Mouse (Mus musculus): ENCODE results near the gene Fam228a. TPM values are rescaled to one million over a fixed set of nuclear protein-coding genes. Genes with fewer than 3 reads are reported as not detected.

The Fam228a gene
- 0.32 TPM for polyA plus RNA-seq (2014; fragmentation: Illumina TruSeq; extraction: RNeasy Lipid Tissue Mini Kit (QIAGEN cat#74804); ENCODE audit: low read depth, low replicate concordance)

DNA sequence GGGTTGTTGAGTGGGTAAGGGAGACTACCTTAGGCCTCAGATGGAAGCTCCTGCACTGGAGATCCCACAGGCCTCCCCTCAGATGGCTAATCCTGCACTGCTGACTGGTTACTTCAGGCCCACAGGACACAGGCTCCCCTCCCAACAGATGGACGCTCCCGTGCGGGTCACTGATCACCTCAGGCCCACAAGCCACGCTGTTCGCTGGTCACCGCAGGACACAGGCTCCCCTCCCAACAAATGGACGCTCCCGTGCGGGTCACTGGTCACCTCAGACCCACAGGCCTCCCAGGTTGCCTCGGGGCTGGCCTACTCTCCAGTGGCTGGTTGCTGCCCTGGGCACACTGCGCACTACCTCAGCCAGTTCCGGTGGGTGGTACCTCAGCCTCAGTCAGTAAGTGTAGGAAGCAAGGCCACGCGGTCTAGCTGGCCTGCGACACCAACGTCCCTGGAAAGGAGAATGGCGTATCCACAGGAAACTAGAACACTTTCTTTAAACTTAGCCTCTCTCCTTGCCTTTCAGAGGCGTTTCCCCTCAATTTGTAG, at the start of gene Fam228a:
Gene Fam228a (minus strand): TSS at position 400 of the 546 bp plus-strand sequence.

DNA sequence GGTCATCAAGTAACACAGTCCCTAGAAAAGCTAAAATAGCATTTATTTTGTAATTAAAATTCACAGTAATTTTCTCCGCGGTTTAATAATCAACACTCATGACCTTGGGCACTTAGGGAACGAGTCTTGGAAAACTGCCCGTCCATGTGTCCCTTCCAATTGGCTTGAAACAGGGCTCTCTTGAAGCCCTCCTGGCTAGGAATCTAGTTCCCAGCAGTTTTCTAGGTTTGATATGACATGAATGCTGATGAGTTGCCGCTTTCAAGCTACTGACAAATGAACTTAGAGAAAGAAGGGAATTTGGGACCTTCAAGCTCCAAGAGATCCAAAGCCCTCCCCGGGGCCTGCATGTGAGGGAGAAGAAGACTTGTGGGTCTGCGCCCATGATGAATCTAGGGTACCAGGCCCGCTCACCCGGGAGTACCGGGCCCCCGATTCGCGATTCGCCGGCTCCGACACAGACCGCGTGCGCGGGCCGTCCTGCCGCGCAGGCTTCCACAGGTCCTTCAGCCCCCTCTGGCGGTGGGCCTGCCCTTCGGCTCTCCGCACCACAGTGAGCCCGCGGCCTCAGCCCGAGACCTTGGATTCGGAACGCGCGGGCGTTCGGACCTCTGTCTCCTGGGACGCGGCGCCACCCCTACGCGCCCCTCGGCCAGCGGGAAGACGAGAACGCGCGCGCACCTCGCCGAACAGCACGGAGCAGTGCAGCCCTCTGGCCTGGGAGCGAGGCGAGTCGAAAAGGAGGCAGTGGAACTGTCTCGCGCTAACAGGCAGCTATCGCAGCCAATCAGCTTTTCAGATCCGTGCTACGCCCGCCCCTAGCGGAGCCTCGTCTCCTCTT, 30.5 kb upstream of the Fam228a start, which contains the start of the genes Pfn4 and Fam228b:
Gene Pfn4 (plus strand): TSS at position 531 of the 841 bp plus-strand sequence.
Gene Fam228b (minus strand): TSS at position 776 of the 841 bp plus-strand sequence.

Other genes with a start within 250 kb of the Fam228a start
- gene Itsn2, start 145.8 kb downstream of the Fam228a start, polyA plus RNA-seq (2014; fragmentation: Illumina TruSeq; extraction: RNeasy Lipid Tissue Mini Kit (QIAGEN cat#74804); ENCODE audit: low read depth, low replicate concordance): 37.5 TPM
- not detected for gene Gm3625, start 145.5 kb downstream of the Fam228a start, polyA plus RNA-seq (2014; fragmentation: Illumina TruSeq; extraction: RNeasy Lipid Tissue Mini Kit (QIAGEN cat#74804); ENCODE audit: low read depth, low replicate concordance)
- 2.0 TPM for gene Pfn4, start 30.6 kb upstream of the Fam228a start, polyA plus RNA-seq (2014; fragmentation: Illumina TruSeq; extraction: RNeasy Lipid Tissue Mini Kit (QIAGEN cat#74804); ENCODE audit: low read depth, low replicate concordance)
- gene Fam228b, start 30.8 kb upstream of the Fam228a start, polyA plus RNA-seq (2014; fragmentation: Illumina TruSeq; extraction: RNeasy Lipid Tissue Mini Kit (QIAGEN cat#74804); ENCODE audit: low read depth, low replicate concordance): 5.7 TPM
- 160 TPM for gene Sf3b6, start 79.1 kb upstream of the Fam228a start, polyA plus RNA-seq (2014; fragmentation: Illumina TruSeq; extraction: RNeasy Lipid Tissue Mini Kit (QIAGEN cat#74804); ENCODE audit: low read depth, low replicate concordance)
- not detected for gene Fkbp1b, start 103.2 kb upstream of the Fam228a start, polyA plus RNA-seq (2014; fragmentation: Illumina TruSeq; extraction: RNeasy Lipid Tissue Mini Kit (QIAGEN cat#74804); ENCODE audit: low read depth, low replicate concordance)
- 4.9 TPM for gene Wdcp, start 104.9 kb upstream of the Fam228a start, polyA plus RNA-seq (2014; fragmentation: Illumina TruSeq; extraction: RNeasy Lipid Tissue Mini Kit (QIAGEN cat#74804); ENCODE audit: low read depth, low replicate concordance)
- gene Mfsd2b, start 135.9 kb upstream of the Fam228a start, polyA plus RNA-seq (2014; fragmentation: Illumina TruSeq; extraction: RNeasy Lipid Tissue Mini Kit (QIAGEN cat#74804); ENCODE audit: low read depth, low replicate concordance): not detected
- 48.2 TPM for gene Ubxn2a, start 169.3 kb upstream of the Fam228a start, polyA plus RNA-seq (2014; fragmentation: Illumina TruSeq; extraction: RNeasy Lipid Tissue Mini Kit (QIAGEN cat#74804); ENCODE audit: low read depth, low replicate concordance)
- gene Atad2b, start 178.9 kb upstream of the Fam228a start, polyA plus RNA-seq (2014; fragmentation: Illumina TruSeq; extraction: RNeasy Lipid Tissue Mini Kit (QIAGEN cat#74804); ENCODE audit: low read depth, low replicate concordance): 10.8 TPM

Data from liver, adult 10 weeks (tissue).